Mouse (Mus musculus): ENCODE data around the gene Sirpa. TPM values are rescaled to one million over a fixed set of nuclear protein-coding genes. Genes with fewer than 3 reads are reported as not detected.

Sirpa gene
- polyA plus RNA-seq, 1 experiment from 2014 or later: 2,259 TPM

- WGBS (ENCODE audit: missing documents): 40% methylated on average over 8 of the region's 8 CpGs
- H3K27ac ChIP-seq: peak overlapping the region; percentile 13; the same call in 1 of the 2 replicates
- H3K36me3 ChIP-seq (ENCODE audit: inconsistent target): peaks cover 88% of the 10 kb centered on the region
- no peak overlapping the region for H3K4me3 ChIP-seq (ENCODE audit: inconsistent target)
- H3K79me2 ChIP-seq (ENCODE audit: inconsistent target): peaks cover 100% of the 10 kb centered on the region
Observed at GRCm38 (mm10) chr2:129606269-129606668, 13.6 kb downstream of the Sirpa start.

GRCm38 (mm10) chr2:129606899-129607298 lies 14.3 kb downstream of the Sirpa start:
- H3K27ac ChIP-seq: peak overlapping the region; percentile 13; the same call in 1 of the 2 replicates
- 80% methylated on average over 1 of the region's 2 CpGs for WGBS (ENCODE audit: missing documents)
- peaks cover 97% of the 10 kb centered on the region for H3K79me2 ChIP-seq (ENCODE audit: inconsistent target)
- H3K4me3 ChIP-seq (ENCODE audit: inconsistent target): no peak overlapping the region
- peaks cover 90% of the 10 kb centered on the region for H3K36me3 ChIP-seq (ENCODE audit: inconsistent target)

GRCm38 (mm10) chr2:129613971-129614370 lies 21.3 kb downstream of the Sirpa start:
- Histone ChIP-seq H3K4me3 (ENCODE audit: inconsistent target) (no peak overlapping the region), H3K79me2 (ENCODE audit: inconsistent target) (peaks cover 85% of the 10 kb centered on the region), H3K36me3 (ENCODE audit: inconsistent target) (peaks cover 81% of the 10 kb centered on the region), H3K27ac (no peak overlapping the region)
- WGBS (ENCODE audit: missing documents): 87% methylated on average over 6 of the region's 6 CpGs

GRCm38 (mm10) chr2:129614482-129615185 lies 22.0 kb downstream of the Sirpa start:
- Histone ChIP-seq H3K4me3 (ENCODE audit: inconsistent target) (no peak overlapping the region), H3K36me3 (ENCODE audit: inconsistent target) (peaks cover 81% of the 10 kb centered on the region), H3K79me2 (ENCODE audit: inconsistent target) (peaks cover 85% of the 10 kb centered on the region), H3K27ac (no peak overlapping the region)
- WGBS (ENCODE audit: missing documents): 97% methylated on average over 10 of the region's 10 CpGs

- H3K4me3 ChIP-seq (ENCODE audit: inconsistent target): no peak overlapping the region
- H3K27ac ChIP-seq: no peak overlapping the region
- peaks cover 100% of the 10 kb centered on the region for H3K36me3 ChIP-seq (ENCODE audit: inconsistent target)
- peaks cover 100% of the 10 kb centered on the region for H3K79me2 ChIP-seq (ENCODE audit: inconsistent target)
- 97% methylated on average over 5 of the region's 7 CpGs for WGBS (ENCODE audit: missing documents)
Observed at GRCm38 (mm10) chr2:129620148-129620547, 27.5 kb downstream of the Sirpa start.

GRCm38 (mm10) chr2:129620881-129621280 lies 28.2 kb downstream of the Sirpa start:
- WGBS (ENCODE audit: missing documents): 98% methylated on average over 5 of the region's 5 CpGs
- Histone ChIP-seq H3K79me2 (ENCODE audit: inconsistent target) (peaks cover 99% of the 10 kb centered on the region), H3K4me3 (ENCODE audit: inconsistent target) (no peak overlapping the region), H3K36me3 (ENCODE audit: inconsistent target) (peaks cover 100% of the 10 kb centered on the region), H3K27ac (no peak overlapping the region)

- Histone ChIP-seq H3K27ac (no peak overlapping the region), H3K79me2 (ENCODE audit: inconsistent target) (peaks cover 98% of the 10 kb centered on the region), H3K4me3 (ENCODE audit: inconsistent target) (no peak overlapping the region), H3K36me3 (ENCODE audit: inconsistent target) (peaks cover 100% of the 10 kb centered on the region)
- 75% methylated on average over 9 of the region's 9 CpGs for WGBS (ENCODE audit: missing documents)
Observed at GRCm38 (mm10) chr2:129621654-129622490, 29.2 kb downstream of the Sirpa start.

GRCm38 (mm10) chr2:129622918-129623317 lies 30.3 kb downstream of the Sirpa start:
- Histone ChIP-seq H3K4me3 (ENCODE audit: inconsistent target) (no peak overlapping the region), H3K79me2 (ENCODE audit: inconsistent target) (peaks cover 94% of the 10 kb centered on the region), H3K27ac (no peak overlapping the region), H3K36me3 (ENCODE audit: inconsistent target) (peaks cover 100% of the 10 kb centered on the region)
- 88% methylated on average over 4 of the region's 5 CpGs for WGBS (ENCODE audit: missing documents)

- Histone ChIP-seq H3K79me2 (ENCODE audit: inconsistent target) (peaks cover 85% of the 10 kb centered on the region), H3K36me3 (ENCODE audit: inconsistent target) (peaks cover 100% of the 10 kb centered on the region), H3K27ac (no peak overlapping the region), H3K4me3 (ENCODE audit: inconsistent target) (no peak overlapping the region)
- WGBS (ENCODE audit: missing documents): 96% methylated on average over 7 of the region's 7 CpGs
Observed at GRCm38 (mm10) chr2:129623771-129624170, 31.1 kb downstream of the Sirpa start.

GRCm38 (mm10) chr2:129624246-129624918 lies 31.7 kb downstream of the Sirpa start:
- WGBS (ENCODE audit: missing documents): 98% methylated on average over 9 of the region's 13 CpGs
- no peak overlapping the region for H3K4me3 ChIP-seq (ENCODE audit: inconsistent target)
- no peak overlapping the region for H3K27ac ChIP-seq
- H3K36me3 ChIP-seq (ENCODE audit: inconsistent target): peaks cover 100% of the 10 kb centered on the region
- peaks cover 79% of the 10 kb centered on the region for H3K79me2 ChIP-seq (ENCODE audit: inconsistent target)

GRCm38 (mm10) chr2:129624956-129625355 lies 32.3 kb downstream of the Sirpa start:
- whole genome bisulfite sequencing (ENCODE audit: missing documents): 58% methylated on average over 5 of the region's 6 CpGs

GRCm38 (mm10) chr2:129625845-129626244 lies 33.2 kb downstream of the Sirpa start:
- Histone ChIP-seq H3K27ac (no peak overlapping the region), H3K36me3 (ENCODE audit: inconsistent target) (peaks cover 100% of the 10 kb centered on the region), H3K79me2 (ENCODE audit: inconsistent target) (peaks cover 65% of the 10 kb centered on the region), H3K4me3 (ENCODE audit: inconsistent target) (no peak overlapping the region)
- 73% methylated on average over 4 of the region's 4 CpGs for WGBS (ENCODE audit: missing documents)

More at GRCm38 (mm10) chr2:129624956-129625355, 32.3 kb downstream of the Sirpa start:
- peaks cover 74% of the 10 kb centered on the region for H3K79me2 ChIP-seq (ENCODE audit: inconsistent target)
- no peak overlapping the region for H3K4me3 ChIP-seq (ENCODE audit: inconsistent target)
- H3K36me3 ChIP-seq (ENCODE audit: inconsistent target): peaks cover 100% of the 10 kb centered on the region
- no peak overlapping the region for H3K27ac ChIP-seq

GRCm38 (mm10) chr2:129626621-129627061 lies 34.0 kb downstream of the Sirpa start:
- Histone ChIP-seq H3K79me2 (ENCODE audit: inconsistent target) (peaks cover 57% of the 10 kb centered on the region), H3K27ac (no peak overlapping the region), H3K36me3 (ENCODE audit: inconsistent target) (peaks cover 100% of the 10 kb centered on the region), H3K4me3 (ENCODE audit: inconsistent target) (no peak overlapping the region)
- 94% methylated on average over 4 of the region's 4 CpGs for WGBS (ENCODE audit: missing documents)

GRCm38 (mm10) chr2:129627133-129627532 lies 34.5 kb downstream of the Sirpa start:
- Histone ChIP-seq H3K36me3 (ENCODE audit: inconsistent target) (peaks cover 99% of the 10 kb centered on the region), H3K27ac (no peak overlapping the region), H3K4me3 (ENCODE audit: inconsistent target) (no peak overlapping the region), H3K79me2 (ENCODE audit: inconsistent target) (peaks cover 52% of the 10 kb centered on the region)
- WGBS (ENCODE audit: missing documents): 94% methylated on average over 5 of the region's 5 CpGs
